Mouse (Mus musculus) heart, embryonic 15.5 days (tissue): ENCODE results near the gene Tnip3. TPM values are rescaled to one million over a fixed set of nuclear protein-coding genes. Genes with fewer than 3 reads are reported as not detected.

ENCODE experiments used
- ATAC-seq: fragments of 200-750 bp; cut with Nextera tagmentation; replicated peaks from 2 replicates; pipeline ENCODE4 v1.8.0; 2017; ENCODE audit warnings: low read depth, moderate TSS enrichment; ENCODE audit not compliant: insufficient number of reproducible peaks, insufficient read depth, low FRiP score
- H3K27ac ChIP-seq: fragments of 300-500 bp; sonication (generic); 2 replicates; pipeline ENCODE4 v1.5.1; 2015; ENCODE audit warnings: mild to moderate bottlenecking, inconsistent platforms
- H3K27me3 ChIP-seq: fragments of 300-500 bp; sonication (generic); 2 replicates; pipeline ENCODE4 v1.6.1; 2015; ENCODE audit warnings: inconsistent platforms
- H3K36me3 ChIP-seq: fragments of 300-500 bp; sonication (generic); 2 replicates; pipeline ENCODE4 v1.6.1; 2015; ENCODE audit warnings: mild to moderate bottlenecking, inconsistent platforms
- H3K4me1 ChIP-seq: fragments of 300-500 bp; sonication (generic); replicated peaks from 2 replicates; pipeline ENCODE4 v1.6.1; 2015; ENCODE audit warnings: inconsistent platforms
- H3K4me2 ChIP-seq: fragments of 300-500 bp; sonication (generic); 2 replicates; pipeline ENCODE4 v1.6.1; 2015; ENCODE audit warnings: inconsistent platforms, mild to moderate bottlenecking, moderate library complexity
- H3K4me3 ChIP-seq: fragments of 300-500 bp; sonication (generic); 2 replicates; pipeline ENCODE4 v1.5.1; 2015; ENCODE audit warnings: mild to moderate bottlenecking, inconsistent platforms
- H3K9ac ChIP-seq: fragments of 300-500 bp; sonication (generic); 2 replicates; pipeline ENCODE4 v1.6.1; 2015; ENCODE audit warnings: mild to moderate bottlenecking, inconsistent platforms
- H3K9me3 ChIP-seq: fragments of 300-500 bp; sonication (generic); replicated peaks from 2 replicates; pipeline ENCODE4 v1.6.1; 2016; ENCODE audit warnings: inconsistent platforms
- WGBS: fragments of 180-500 bp; shearing (Covaris S2); methylation state at CpG from one replicate; pipeline ENCODE4 v1.1.7; 2015; ENCODE audit warnings: mixed read lengths; 5-methylcytosine and 5-hydroxymethylcytosine counted together
- polyA plus RNA-seq: library from polyadenylated mRNA; unstranded; fragments of >200 nt; fragmentation: Nextera tagmentation; extraction: Ambion mirVana; gene quantifications from 2 replicates; pipeline ENCODE4 v1.2.1, GENCODE M21; 2015

Tnip3 gene
- polyA plus RNA-seq, 1 experiment from 2014 or later, result 1.1 TPM

GRCm38 (mm10) chr6:65538921-65539320 is 13.8 kb downstream of the Tnip3 start:
- no peaks in the 10 kb centered on the region for H3K9me3 ChIP-seq
- no peak overlapping the region for H3K4me3 ChIP-seq
- no peaks in the 10 kb centered on the region for H3K36me3 ChIP-seq
- no peaks in the 10 kb centered on the region for H3K27me3 ChIP-seq
- no peak overlapping the region for H3K9ac ChIP-seq
- H3K4me1 ChIP-seq, result 0 out of 2 replicates have a peak, but pooled peaks cover 4% of the 10 kb centered on the region
- WGBS, result 74% methylated on average over 3 of the region's 3 CpGs
- no peak for ATAC-seq
- H3K27ac ChIP-seq, result no peak overlapping the region
- no peak overlapping the region for H3K4me2 ChIP-seq

GRCm38 (mm10) chr6:65540138-65540537 is 15.0 kb downstream of the Tnip3 start:
- Histone ChIP-seq H3K4me1 (0 out of 2 replicates have a peak, but pooled peaks cover 4% of the 10 kb centered on the region), H3K4me2 (no peak overlapping the region), H3K27me3 (no peaks in the 10 kb centered on the region), H3K27ac (no peak overlapping the region), H3K36me3 (no peaks in the 10 kb centered on the region), H3K9me3 (no peaks in the 10 kb centered on the region), H3K9ac (no peak overlapping the region), H3K4me3 (no peak overlapping the region)
- 66% methylated on average over 2 of the region's 2 CpGs for WGBS
- no peak for ATAC-seq

- no peaks in the 10 kb centered on the region for H3K36me3 ChIP-seq
- H3K27me3 ChIP-seq, result no peaks in the 10 kb centered on the region
- H3K9me3 ChIP-seq, result no peaks in the 10 kb centered on the region
- no peak overlapping the region for H3K9ac ChIP-seq
- 0 out of 2 replicates have a peak, but pooled peaks cover 4% of the 10 kb centered on the region for H3K4me1 ChIP-seq
- ATAC-seq, result no peak
- WGBS, result 44% methylated on average over 3 of the region's 3 CpGs
- no peak overlapping the region for H3K4me3 ChIP-seq
- no peak overlapping the region for H3K4me2 ChIP-seq
- H3K27ac ChIP-seq, result no peak overlapping the region
These were observed 16.0 kb downstream of the Tnip3 start for GRCm38 (mm10) chr6:65541094-65541493.

GRCm38 (mm10) chr6:65542391-65542790 is 17.3 kb downstream of the Tnip3 start:
- no peaks in the 10 kb centered on the region for H3K36me3 ChIP-seq
- no peaks in the 10 kb centered on the region for H3K9me3 ChIP-seq
- H3K27me3 ChIP-seq, result no peaks in the 10 kb centered on the region
- 49% methylated on average over 3 of the region's 3 CpGs for WGBS
- no peak overlapping the region for H3K27ac ChIP-seq
- H3K4me3 ChIP-seq, result no peak overlapping the region
- no peak overlapping the region for H3K4me2 ChIP-seq
- 0 out of 2 replicates have a peak, but pooled peaks cover 4% of the 10 kb centered on the region for H3K4me1 ChIP-seq
- no peak for ATAC-seq
- no peak overlapping the region for H3K9ac ChIP-seq

GRCm38 (mm10) chr6:65542913-65543312 is 17.8 kb downstream of the Tnip3 start:
- Histone ChIP-seq H3K27ac (no peak overlapping the region), H3K4me1 (0 out of 2 replicates have a peak, but pooled peaks cover 2% of the 10 kb centered on the region), H3K27me3 (no peaks in the 10 kb centered on the region), H3K9me3 (no peaks in the 10 kb centered on the region), H3K4me2 (no peak overlapping the region), H3K9ac (no peak overlapping the region), H3K4me3 (no peak overlapping the region), H3K36me3 (no peaks in the 10 kb centered on the region)
- no peak for ATAC-seq
- 67% methylated on average over 1 of the region's 1 CpGs for WGBS

GRCm38 (mm10) chr6:65563887-65564656 is 39.0 kb downstream of the Tnip3 start:
- ATAC-seq, result no peak
- 62% methylated on average over 3 of the region's 3 CpGs for WGBS
- Histone ChIP-seq H3K36me3 (no peaks in the 10 kb centered on the region), H3K27me3 (no peaks in the 10 kb centered on the region), H3K4me1 (no peaks in the 10 kb centered on the region), H3K27ac (no peak overlapping the region), H3K4me3 (no peak overlapping the region), H3K9ac (no peak overlapping the region), H3K4me2 (no peak overlapping the region), H3K9me3 (no peaks in the 10 kb centered on the region)

- ATAC-seq, result no peak
- 44% methylated on average over 2 of the region's 2 CpGs for WGBS
- no peaks in the 10 kb centered on the region for H3K27me3 ChIP-seq
- H3K4me2 ChIP-seq, result no peak overlapping the region
- H3K9ac ChIP-seq, result no peak overlapping the region
- no peaks in the 10 kb centered on the region for H3K9me3 ChIP-seq
- no peaks in the 10 kb centered on the region for H3K4me1 ChIP-seq
- H3K4me3 ChIP-seq, result no peak overlapping the region
- H3K27ac ChIP-seq, result no peak overlapping the region
- H3K36me3 ChIP-seq, result no peaks in the 10 kb centered on the region
These were observed 39.5 kb downstream of the Tnip3 start for GRCm38 (mm10) chr6:65564657-65565039.

- WGBS, result 25% methylated on average over 8 of the region's 8 CpGs
- Histone ChIP-seq H3K27me3 (no peaks in the 10 kb centered on the region), H3K9ac (no peak overlapping the region), H3K36me3 (no peaks in the 10 kb centered on the region), H3K4me1 (no peaks in the 10 kb centered on the region; the same call in 1 of the 2 replicates), H3K27ac (no peak overlapping the region), H3K4me3 (no peak overlapping the region), H3K4me2 (no peak overlapping the region), H3K9me3 (no peaks in the 10 kb centered on the region)
- ATAC-seq, result no peak
These were observed 44.6 kb downstream of the Tnip3 start for GRCm38 (mm10) chr6:65569741-65570140.

GRCm38 (mm10) chr6:65578151-65578973 is 53.2 kb downstream of the Tnip3 start:
- Histone ChIP-seq H3K4me1 (peaks cover 15% of the 10 kb centered on the region), H3K9me3 (no peaks in the 10 kb centered on the region), H3K36me3 (no peaks in the 10 kb centered on the region), H3K4me2 (0 out of 2 replicates have a peak overlapping the region, but pooled peaks have one; percentile 21), H3K4me3 (no peak overlapping the region), H3K27ac (peak overlapping the region; percentile 88), H3K9ac (no peak overlapping the region), H3K27me3 (no peaks in the 10 kb centered on the region)
- ATAC-seq, result no peak
- 35% methylated on average over 8 of the region's 8 CpGs for WGBS

GRCm38 (mm10) chr6:65583029-65583428 is 57.9 kb downstream of the Tnip3 start:
- H3K27ac ChIP-seq, result no peak overlapping the region
- peaks cover 27% of the 10 kb centered on the region for H3K4me1 ChIP-seq
- no peak overlapping the region for H3K9ac ChIP-seq
- no peak for ATAC-seq
- no peaks in the 10 kb centered on the region for H3K27me3 ChIP-seq
- no peaks in the 10 kb centered on the region for H3K36me3 ChIP-seq
- 71% methylated on average over 4 of the region's 4 CpGs for WGBS
- no peak overlapping the region for H3K4me3 ChIP-seq
- H3K9me3 ChIP-seq, result no peaks in the 10 kb centered on the region
- H3K4me2 ChIP-seq, result no peak overlapping the region

- no peak overlapping the region for H3K9ac ChIP-seq
- WGBS, result 16% methylated on average over 4 of the region's 4 CpGs
- peak overlapping the region; percentile 44 for H3K4me2 ChIP-seq
- ATAC-seq, result peak; percentile 79
- H3K9me3 ChIP-seq, result no peaks in the 10 kb centered on the region
- no peaks in the 10 kb centered on the region for H3K36me3 ChIP-seq
- no peaks in the 10 kb centered on the region for H3K27me3 ChIP-seq
- H3K4me1 ChIP-seq, result peaks cover 19% of the 10 kb centered on the region
- H3K27ac ChIP-seq, result peak overlapping the region; percentile 91
- H3K4me3 ChIP-seq, result peak overlapping the region; percentile 11; the same call in 1 of the 2 replicates
These were observed 59.8 kb downstream of the Tnip3 start for GRCm38 (mm10) chr6:65584870-65585332.
